Mouse (Mus musculus): ENCODE measurements around the gene Gm5725.
"Not testable (repeated sequence)": the region's sequence is repeated elsewhere in the genome, so short reads cannot be mapped to it uniquely, and the experiment has no call there.

Gm5725 gene

DNA sequence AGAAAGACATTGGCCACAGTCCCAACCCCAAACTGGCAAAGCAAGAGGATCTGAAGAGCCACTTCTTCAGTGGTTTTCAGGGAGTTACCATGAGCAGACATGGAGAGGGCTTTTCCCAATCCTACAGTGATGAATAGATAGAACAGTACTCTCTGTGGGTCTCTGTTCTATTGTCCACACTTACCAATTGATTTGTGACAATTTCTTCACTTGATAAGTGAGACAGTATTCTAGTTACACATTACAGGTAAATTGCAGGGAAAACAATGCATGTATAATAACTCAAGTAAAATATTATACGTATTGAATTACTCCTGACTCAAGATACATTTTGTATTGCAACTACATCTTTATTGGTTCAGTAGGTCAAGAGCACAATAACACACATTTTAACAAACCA is at the start of gene Gm5725:
Gene Gm5725 (minus strand): TSS at position 101 of the 400 bp plus-strand sequence.
- DNase-seq (ENCODE audit: low spot score in 2 of 2), result not testable (repeated sequence)

- not testable (repeated sequence) for DNase-seq (ENCODE audit: low spot score in 2 of 2)
Measured at GRCm38 (mm10) chr7:21832051-21832450, 12.0 kb downstream of the Gm5725 start, which contains the start of gene Vmn1r135. Gene Vmn1r135 (plus strand): TSS chr7:21832351.

GRCm38 (mm10) chr7:21796628-21797027 is 47.4 kb downstream of the Gm5725 start, which contains the start of gene Gm4177:
Gene Gm4177 (minus strand): TSS chr7:21796728.
- not testable (repeated sequence) for DNase-seq (ENCODE audit: low spot score in 2 of 2)

Measured in frontal cortex, postnatal 36 days (tissue).